Comparison of ENCODE assay signal across 9 mouse cellular contexts in genomic region chr2:133156537-133156936, GRCm38 (mm10).
DNase-seq lines count a peak whose midpoint lies in the region; ATAC-seq lines count a peak whose summit lies in the region.
"Had no signal": no experiment of that assay in that cellular context is flagged by ENCODE, and none has a peak within 500 bp of the region (broad histone marks: within the 10 kb centered on the region; RNA-seq: fewer than 3 reads in every experiment).

No protein-coding gene starts in this region.

- H3K9ac ChIP-seq in midbrain, embryonic 13.5 days (replicated peaks), result no peak overlapping the region
- H3K9ac ChIP-seq: embryonic facial prominence, embryonic 13.5 days had no signal

- 67% methylated on average over 3 of the region's 3 CpGs for WGBS in midbrain, embryonic 13.5 days

- no peak overlapping the region for H3K4me3 ChIP-seq in midbrain, embryonic 13.5 days (replicated peaks)
- H3K4me3 ChIP-seq: embryonic facial prominence, embryonic 13.5 days had no signal

- H3K4me2 ChIP-seq in midbrain, embryonic 13.5 days (replicated peaks), result no peak overlapping the region
- H3K4me2 ChIP-seq: embryonic facial prominence, embryonic 13.5 days had no signal

- peak; percentile 47 for DNase-seq in heart, postnatal 4 days
- DNase-seq in heart, adult 9 months (ENCODE audit: low spot score in 2 of 2), result no peak
- DNase-seq in urinary bladder, postnatal 25 days (ENCODE audit: low spot score), result peak; percentile 27
- DNase-seq in urinary bladder, adult 2 months (ENCODE audit: low spot score), result no peak
- peak; percentile 1 for DNase-seq in induced T-regulatory cell, adult 2 months (ENCODE audit: low read depth)
- no peak for DNase-seq in thymus, postnatal 25 days
- DNase-seq in adrenal gland, postnatal 25 days, result no peak

- H3K9me3 ChIP-seq in midbrain, embryonic 13.5 days, result no peaks in the 10 kb centered on the region
- H3K9me3 ChIP-seq: embryonic facial prominence, embryonic 13.5 days had no signal

- H3K27ac ChIP-seq in midbrain, embryonic 13.5 days, result no peak overlapping the region
- H3K27ac ChIP-seq: embryonic facial prominence, embryonic 13.5 days had no signal

- no peaks in the 10 kb centered on the region for H3K4me1 ChIP-seq in midbrain, embryonic 13.5 days (replicated peaks)
- H3K4me1 ChIP-seq: embryonic facial prominence, embryonic 13.5 days had no signal

- H3K27me3 ChIP-seq in midbrain, embryonic 13.5 days, result no peaks in the 10 kb centered on the region
- H3K27me3 ChIP-seq: embryonic facial prominence, embryonic 13.5 days had no signal

- H3K36me3 ChIP-seq in midbrain, embryonic 13.5 days, result no peaks in the 10 kb centered on the region
- H3K36me3 ChIP-seq: embryonic facial prominence, embryonic 13.5 days had no signal

- no peak for ATAC-seq in midbrain, embryonic 13.5 days

Comparison
In these comparisons a context has a peak if more than half of its experiments do, and no peak if none do; other contexts are left out.
1. DNase-seq: peak in heart, postnatal 4 days (single experiment), urinary bladder, postnatal 25 days (single experiment) and induced T-regulatory cell, adult 2 months (single experiment); none in heart, adult 9 months (0 of 2), urinary bladder, adult 2 months (single experiment), thymus, postnatal 25 days (single experiment) and adrenal gland, postnatal 25 days (single experiment).